Mouse (Mus musculus) limb, embryonic 13.5 days (tissue): ENCODE measurements around the gene Lig1. TPM values are rescaled to one million over a fixed set of nuclear protein-coding genes. Genes with fewer than 3 reads are reported as not detected.

ENCODE experiments used
- ATAC-seq: fragments of 200-750 bp; cut with Nextera tagmentation; 2 replicates; pipeline ENCODE4 v1.8.0; 2017; ENCODE audit warnings: low read depth, moderate number of reproducible peaks, moderate TSS enrichment; ENCODE audit not compliant: low FRiP score
- H3K27ac ChIP-seq: fragments of 300-500 bp; sonication (generic); 2 replicates; pipeline ENCODE4 v1.5.1; 2015; ENCODE audit warnings: inconsistent platforms, mild to moderate bottlenecking, moderate library complexity
- H3K27me3 ChIP-seq: fragments of 300-500 bp; sonication (generic); 2 replicates; pipeline ENCODE4 v1.6.1; 2015; ENCODE audit warnings: mild to moderate bottlenecking, inconsistent platforms
- H3K36me3 ChIP-seq: fragments of 300-500 bp; sonication (generic); 2 replicates; pipeline ENCODE4 v1.6.1; 2015; ENCODE audit warnings: inconsistent platforms, mild to moderate bottlenecking, moderate library complexity
- H3K4me1 ChIP-seq: fragments of 300-500 bp; sonication (generic); 2 replicates; pipeline ENCODE4 v1.6.1; 2015; ENCODE audit warnings: inconsistent platforms
- H3K4me2 ChIP-seq: fragments of 300-500 bp; sonication (generic); replicated peaks from 2 replicates; pipeline ENCODE4 v1.6.1; 2015; ENCODE audit warnings: inconsistent platforms, mild to moderate bottlenecking, moderate library complexity
- H3K4me3 ChIP-seq: fragments of 300-500 bp; sonication (generic); 2 replicates; pipeline ENCODE4 v1.5.1; 2015; ENCODE audit warnings: moderate library complexity, mild to moderate bottlenecking, inconsistent platforms
- H3K9ac ChIP-seq: fragments of 300-500 bp; sonication (generic); 2 replicates; pipeline ENCODE4 v1.6.1; 2015; ENCODE audit warnings: mild to moderate bottlenecking, inconsistent platforms
- H3K9me3 ChIP-seq: fragments of 300-500 bp; sonication (generic); 2 replicates; pipeline ENCODE4 v1.6.1; 2016; ENCODE audit warnings: inconsistent platforms
- WGBS: fragments of 180-500 bp; shearing (Covaris S2); methylation state at CpG from one replicate; pipeline ENCODE4 v1.1.7; 2015; 5-methylcytosine and 5-hydroxymethylcytosine counted together
- polyA plus RNA-seq: library from polyadenylated mRNA; unstranded; fragments of >200 nt; fragmentation: Nextera tagmentation; extraction: Ambion mirVana; gene quantifications from 2 replicates; pipeline ENCODE4 v1.2.1, GENCODE M21; 2015

The Lig1 gene
- polyA plus RNA-seq, 1 experiment from 2014 or later, result 116 TPM

DNA sequence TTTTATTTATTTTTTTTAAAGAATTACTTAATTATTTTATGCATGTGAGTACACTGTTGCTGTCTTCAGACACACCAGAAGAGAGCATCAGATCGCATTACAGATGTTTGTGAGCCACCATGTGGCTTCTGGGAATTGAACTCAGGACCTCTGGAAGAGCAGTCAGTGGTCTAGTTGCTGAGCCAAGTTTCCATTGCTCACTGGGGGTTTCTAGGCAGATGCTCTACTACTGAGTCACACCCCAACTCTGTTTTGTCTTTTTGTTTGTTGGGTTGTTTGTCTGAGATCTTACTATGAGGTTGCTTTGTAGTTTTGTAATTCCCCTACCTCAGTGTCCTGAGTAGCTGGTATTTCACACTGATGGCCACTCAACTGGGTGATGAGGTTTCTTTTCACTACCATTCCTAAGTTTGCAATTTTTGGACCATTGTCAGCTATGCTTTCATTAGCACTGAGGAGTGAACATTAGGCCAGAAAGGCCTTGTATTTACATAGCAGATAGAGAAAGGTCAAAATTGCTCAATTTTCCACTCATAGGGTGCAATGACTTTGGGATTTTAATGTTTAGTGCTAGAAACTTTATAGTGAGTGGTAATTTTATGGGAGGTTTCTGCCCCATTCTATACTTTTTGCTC, 13.1 kb downstream of the Lig1 start:
- Histone ChIP-seq H3K4me2 (no peak overlapping the region), H3K9me3 (no peaks in the 10 kb centered on the region), H3K36me3 (peaks cover 91% of the 10 kb centered on the region), H3K27me3 (no peaks in the 10 kb centered on the region), H3K9ac (no peak overlapping the region), H3K4me1 (no peaks in the 10 kb centered on the region), H3K27ac (no peak overlapping the region), H3K4me3 (no peak overlapping the region)
- ATAC-seq, result no peak
- WGBS, result 92% methylated on average over 1 of the region's 1 CpGs

- Histone ChIP-seq H3K36me3 (peaks cover 92% of the 10 kb centered on the region), H3K9ac (no peak overlapping the region), H3K4me2 (no peak overlapping the region), H3K27me3 (no peaks in the 10 kb centered on the region), H3K9me3 (no peaks in the 10 kb centered on the region), H3K27ac (no peak overlapping the region), H3K4me3 (no peak overlapping the region), H3K4me1 (no peaks in the 10 kb centered on the region)
- no peak for ATAC-seq
- WGBS, result 93% methylated on average over 2 of the region's 2 CpGs
Measured at GRCm38 (mm10) chr7:13291370-13291769, 14.3 kb downstream of the Lig1 start.

- no peak for ATAC-seq
- Histone ChIP-seq H3K4me3 (no peak overlapping the region), H3K4me2 (no peak overlapping the region), H3K36me3 (peaks cover 100% of the 10 kb centered on the region), H3K9ac (no peak overlapping the region), H3K27me3 (no peaks in the 10 kb centered on the region), H3K27ac (no peak overlapping the region), H3K4me1 (no peaks in the 10 kb centered on the region), H3K9me3 (no peaks in the 10 kb centered on the region)
- WGBS, result 88% methylated on average over 11 of the region's 11 CpGs
Measured at GRCm38 (mm10) chr7:13293878-13294855, 17.1 kb downstream of the Lig1 start.

DNA sequence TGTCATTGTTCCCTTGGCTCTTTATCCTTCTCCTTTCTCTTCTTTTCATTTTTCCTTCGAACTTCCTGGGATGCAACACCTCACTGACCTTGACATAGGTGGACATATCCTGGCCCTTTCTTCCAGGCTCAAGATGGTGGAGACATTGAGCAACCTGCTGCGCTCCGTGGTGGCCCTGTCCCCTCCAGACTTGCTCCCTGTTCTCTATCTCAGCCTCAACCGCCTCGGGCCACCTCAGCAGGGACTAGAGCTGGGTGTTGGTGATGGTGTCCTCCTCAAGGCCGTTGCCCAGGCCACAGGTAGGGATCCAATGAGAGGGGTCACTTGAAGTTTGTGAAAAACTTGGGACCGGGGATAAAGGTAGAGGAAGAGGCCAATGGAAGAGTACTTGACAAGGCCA, 18.2 kb downstream of the Lig1 start:
- H3K9me3 ChIP-seq, result no peaks in the 10 kb centered on the region
- H3K9ac ChIP-seq, result no peak overlapping the region
- no peaks in the 10 kb centered on the region for H3K4me1 ChIP-seq
- H3K36me3 ChIP-seq, result peaks cover 100% of the 10 kb centered on the region
- no peak for ATAC-seq
- no peak overlapping the region for H3K27ac ChIP-seq
- no peaks in the 10 kb centered on the region for H3K27me3 ChIP-seq
- H3K4me3 ChIP-seq, result no peak overlapping the region
- no peak overlapping the region for H3K4me2 ChIP-seq
- 94% methylated on average over 7 of the region's 7 CpGs for WGBS

- Histone ChIP-seq H3K4me1 (no peaks in the 10 kb centered on the region), H3K9ac (no peak overlapping the region), H3K9me3 (no peaks in the 10 kb centered on the region), H3K27me3 (no peaks in the 10 kb centered on the region), H3K4me3 (no peak overlapping the region), H3K27ac (no peak overlapping the region), H3K4me2 (no peak overlapping the region), H3K36me3 (peaks cover 100% of the 10 kb centered on the region)
- ATAC-seq, result no peak
- 93% methylated on average over 1 of the region's 1 CpGs for WGBS
Measured at GRCm38 (mm10) chr7:13297636-13298035, 20.6 kb downstream of the Lig1 start.

DNA sequence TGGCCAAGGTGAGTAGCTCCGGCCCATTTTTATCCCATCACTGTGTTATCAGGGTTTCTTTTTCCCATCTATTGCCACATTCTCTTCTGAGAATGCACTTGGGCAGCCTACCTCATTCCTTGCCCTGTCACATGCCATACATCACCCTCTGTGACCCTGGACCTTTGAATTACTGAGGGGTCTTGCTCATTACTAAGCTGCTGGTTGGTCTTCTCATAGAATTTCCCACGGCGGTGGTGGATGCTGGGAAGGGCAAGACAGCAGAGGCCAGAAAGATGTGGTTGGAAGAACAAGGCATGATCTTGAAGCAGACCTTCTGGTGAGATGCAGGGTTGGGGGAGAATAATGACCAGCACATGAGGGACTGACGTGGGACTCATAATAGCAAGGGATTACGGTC, 21.7 kb downstream of the Lig1 start:
- Histone ChIP-seq H3K4me1 (no peaks in the 10 kb centered on the region), H3K9ac (no peak overlapping the region), H3K4me2 (no peak overlapping the region), H3K9me3 (no peaks in the 10 kb centered on the region), H3K27ac (no peak overlapping the region), H3K27me3 (no peaks in the 10 kb centered on the region), H3K36me3 (peaks cover 100% of the 10 kb centered on the region), H3K4me3 (no peak overlapping the region)
- ATAC-seq, result no peak
- WGBS, result 87% methylated on average over 5 of the region's 5 CpGs

DNA sequence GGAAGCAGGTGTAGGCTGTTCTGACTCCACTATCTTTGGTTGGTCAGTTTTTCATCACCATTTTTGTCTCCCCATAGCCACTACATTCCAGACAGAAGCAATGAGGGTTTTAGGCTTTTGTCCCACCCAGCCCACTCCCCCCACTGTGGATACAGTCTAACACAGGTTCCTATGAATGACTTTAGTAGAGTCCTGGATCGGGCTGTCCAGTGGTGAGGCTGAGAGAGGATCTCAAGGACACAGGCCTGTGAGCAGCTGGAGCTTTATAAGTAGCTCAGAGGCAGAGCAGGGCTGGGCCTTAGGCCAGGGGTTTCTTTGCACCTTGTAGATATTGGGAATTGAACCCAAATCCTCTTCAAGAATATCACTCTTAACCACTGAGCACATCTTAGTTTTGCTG, 24.6 kb downstream of the Lig1 start:
- Histone ChIP-seq H3K9me3 (no peaks in the 10 kb centered on the region), H3K27ac (no peak overlapping the region), H3K9ac (no peak overlapping the region), H3K36me3 (peaks cover 96% of the 10 kb centered on the region), H3K4me2 (no peak overlapping the region), H3K4me1 (no peaks in the 10 kb centered on the region), H3K4me3 (no peak overlapping the region), H3K27me3 (no peaks in the 10 kb centered on the region)
- 95% methylated on average over 1 of the region's 1 CpGs for WGBS
- ATAC-seq, result no peak

DNA sequence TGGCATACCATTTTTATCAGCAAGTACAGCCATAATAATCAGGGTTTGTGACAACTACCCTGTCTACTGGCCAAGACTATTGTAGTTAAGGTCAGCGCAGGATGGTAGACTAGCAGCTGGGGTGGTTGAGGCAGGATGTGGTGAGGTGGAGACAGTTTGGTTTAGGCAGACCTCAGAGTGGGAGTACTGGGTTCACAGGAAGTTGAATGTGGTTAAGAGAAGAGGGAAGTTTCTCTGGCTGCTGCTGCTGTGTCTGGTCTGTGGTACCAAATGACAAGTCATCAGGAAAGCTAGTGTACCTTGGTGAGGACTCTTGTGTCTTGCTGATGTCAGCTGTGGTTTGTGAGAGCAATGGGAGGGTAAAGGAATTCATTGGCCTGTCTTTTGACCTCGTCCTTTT, 25.7 kb downstream of the Lig1 start:
- no peaks in the 10 kb centered on the region for H3K27me3 ChIP-seq
- ATAC-seq, result no peak
- H3K4me2 ChIP-seq, result no peak overlapping the region
- H3K9me3 ChIP-seq, result no peaks in the 10 kb centered on the region
- no peak overlapping the region for H3K9ac ChIP-seq
- 80% methylated on average over 2 of the region's 2 CpGs for WGBS
- no peak overlapping the region for H3K27ac ChIP-seq
- no peaks in the 10 kb centered on the region for H3K4me1 ChIP-seq
- H3K36me3 ChIP-seq, result peaks cover 95% of the 10 kb centered on the region
- no peak overlapping the region for H3K4me3 ChIP-seq

DNA sequence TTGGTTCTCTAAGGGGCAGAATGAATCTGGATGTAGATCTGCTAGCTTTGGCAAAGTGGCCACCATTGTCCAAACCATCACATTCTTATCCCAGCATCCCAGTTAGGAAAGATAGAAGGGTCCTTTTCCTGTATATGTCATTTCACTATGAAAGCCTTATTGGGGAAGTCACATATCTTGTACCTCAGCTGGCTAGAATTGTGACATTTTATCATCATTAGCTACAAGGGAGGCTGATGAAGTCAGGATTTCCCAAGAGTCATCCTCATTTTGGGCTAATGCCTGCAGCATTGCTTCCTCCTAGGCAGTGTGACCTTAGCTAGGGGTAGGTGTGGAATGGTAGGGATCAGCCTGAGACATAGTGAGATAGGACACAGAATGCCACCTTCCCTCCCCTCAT, 26.3 kb downstream of the Lig1 start:
- no peaks in the 10 kb centered on the region for H3K27me3 ChIP-seq
- no peaks in the 10 kb centered on the region for H3K4me1 ChIP-seq
- no peak for ATAC-seq
- no peak overlapping the region for H3K4me2 ChIP-seq
- no peak overlapping the region for H3K27ac ChIP-seq
- H3K36me3 ChIP-seq, result peaks cover 95% of the 10 kb centered on the region
- H3K4me3 ChIP-seq, result no peak overlapping the region
- no peaks in the 10 kb centered on the region for H3K9me3 ChIP-seq
- no peak overlapping the region for H3K9ac ChIP-seq

DNA sequence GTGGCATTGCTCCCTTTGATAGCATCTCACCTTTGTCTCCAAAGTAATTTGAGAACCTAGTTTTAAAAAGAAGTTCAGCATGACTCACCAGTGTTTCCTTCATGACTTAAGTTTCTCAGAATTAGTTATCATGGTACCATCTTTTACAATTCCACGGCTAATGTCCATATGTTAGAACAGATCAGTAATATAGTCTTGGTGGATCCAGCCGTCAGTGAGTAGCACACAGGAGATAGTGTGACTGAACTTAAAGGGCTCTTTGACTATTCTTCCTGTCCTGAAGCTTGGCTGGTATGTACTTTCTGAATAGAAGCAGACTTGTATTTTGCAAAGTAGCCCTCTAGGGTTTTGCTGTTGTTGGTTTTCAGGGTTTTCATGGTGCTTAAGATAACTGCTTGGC, 32.3 kb downstream of the Lig1 start:
- Histone ChIP-seq H3K4me1 (no peaks in the 10 kb centered on the region), H3K36me3 (peaks cover 94% of the 10 kb centered on the region), H3K4me3 (no peak overlapping the region), H3K9ac (no peak overlapping the region), H3K27ac (no peak overlapping the region), H3K27me3 (no peaks in the 10 kb centered on the region), H3K4me2 (no peak overlapping the region), H3K9me3 (no peaks in the 10 kb centered on the region)
- 92% methylated on average over 2 of the region's 2 CpGs for WGBS
- no peak for ATAC-seq

- Histone ChIP-seq H3K4me3 (no peak overlapping the region), H3K36me3 (peaks cover 84% of the 10 kb centered on the region), H3K27ac (no peak overlapping the region), H3K9ac (no peak overlapping the region), H3K9me3 (no peaks in the 10 kb centered on the region), H3K4me1 (no peaks in the 10 kb centered on the region), H3K27me3 (no peaks in the 10 kb centered on the region), H3K4me2 (no peak overlapping the region)
- WGBS, result 89% methylated on average over 6 of the region's 6 CpGs
- ATAC-seq, result no peak
Measured at GRCm38 (mm10) chr7:13310493-13311199, 33.6 kb downstream of the Lig1 start.

GRCm38 (mm10) chr7:13311401-13311800, 34.3 kb downstream of the Lig1 start:
- Histone ChIP-seq H3K36me3 (peaks cover 77% of the 10 kb centered on the region), H3K4me1 (no peaks in the 10 kb centered on the region), H3K9ac (no peak overlapping the region), H3K27ac (no peak overlapping the region), H3K4me3 (no peak overlapping the region), H3K4me2 (no peak overlapping the region), H3K27me3 (no peaks in the 10 kb centered on the region), H3K9me3 (no peaks in the 10 kb centered on the region)
- no peak for ATAC-seq
- 92% methylated on average over 4 of the region's 4 CpGs for WGBS
